27 mouse cellular contexts compared by ENCODE assay signal in genomic region chr2:11231118-11231517, GRCm38 (mm10). TPM values are rescaled to one million over a fixed set of nuclear protein-coding genes. Genes with fewer than 3 reads are reported as not detected.
DNase-seq lines count a peak whose midpoint lies in the region; ATAC-seq lines count a peak whose summit lies in the region.
"Had no signal": no experiment of that assay in that cellular context is flagged by ENCODE, and none has a peak within 500 bp of the region (broad histone marks: within the 10 kb centered on the region; RNA-seq: fewer than 3 reads in every experiment).

No protein-coding gene starts in this region.

- no peak overlapping the region for H3K4me3 ChIP-seq in liver, embryonic 12.5 days
- no peak overlapping the region for H3K4me3 ChIP-seq in hindbrain, embryonic 13.5 days
- H3K4me3 ChIP-seq: embryonic facial prominence, embryonic 13.5 days; erythroblast, embryonic 14.5 days; forebrain, embryonic 12.5 days; forebrain, embryonic 15.5 days; heart, adult 2 months; heart, embryonic 10.5 days; heart, embryonic 13.5 days; hindbrain, embryonic 12.5 days; intestine, embryonic 15.5 days had no signal

- ATAC-seq in liver, embryonic 12.5 days, result 0 out of 2 replicates have a peak, but pooled peaks have one; percentile 17
- peak; percentile 50 for ATAC-seq in megakaryocyte-erythroid progenitor cell, adult 5-6 weeks (replicated peaks; ENCODE audit: low FRiP score, low TSS enrichment, poor library complexity, severe bottlenecking)
- ATAC-seq in hindbrain, embryonic 13.5 days (ENCODE audit: low FRiP score), result no peak
- ATAC-seq: activated CD4-positive, CD25-positive, alpha-beta regulatory T cell, adult 4 months; forebrain, embryonic 15.5 days; hindbrain, embryonic 16.5 days; intestine, embryonic 15.5 days had no signal

- no peaks in the 10 kb centered on the region for H3K36me3 ChIP-seq in liver, embryonic 12.5 days
- H3K36me3 ChIP-seq in hindbrain, embryonic 13.5 days, result no peaks in the 10 kb centered on the region
- H3K36me3 ChIP-seq: embryonic facial prominence, embryonic 13.5 days; forebrain, embryonic 12.5 days; forebrain, embryonic 15.5 days; G1E; heart, embryonic 10.5 days; heart, embryonic 13.5 days; hindbrain, embryonic 12.5 days; intestine, embryonic 15.5 days had no signal

- no peaks in the 10 kb centered on the region for H3K9me3 ChIP-seq in liver, embryonic 12.5 days (replicated peaks)
- H3K9me3 ChIP-seq in hindbrain, embryonic 13.5 days, result no peaks in the 10 kb centered on the region
- H3K9me3 ChIP-seq: embryonic facial prominence, embryonic 13.5 days; forebrain, embryonic 12.5 days; forebrain, embryonic 15.5 days; G1E; heart, embryonic 10.5 days; heart, embryonic 13.5 days; hindbrain, embryonic 12.5 days; intestine, embryonic 15.5 days had no signal

- H3K27ac ChIP-seq in liver, embryonic 12.5 days, result no peak overlapping the region
- H3K27ac ChIP-seq in hindbrain, embryonic 13.5 days, result no peak overlapping the region
- H3K27ac ChIP-seq: embryonic facial prominence, embryonic 13.5 days; forebrain, embryonic 12.5 days; forebrain, embryonic 15.5 days; heart, adult 2 months; heart, embryonic 10.5 days; heart, embryonic 13.5 days; hindbrain, embryonic 12.5 days; intestine, embryonic 15.5 days had no signal

- H3K4me1 ChIP-seq in liver, embryonic 12.5 days, result peaks cover 33% of the 10 kb centered on the region
- no peaks in the 10 kb centered on the region for H3K4me1 ChIP-seq in hindbrain, embryonic 13.5 days (replicated peaks)
- H3K4me1 ChIP-seq: embryonic facial prominence, embryonic 13.5 days; forebrain, embryonic 12.5 days; forebrain, embryonic 15.5 days; heart, embryonic 10.5 days; heart, embryonic 13.5 days; hindbrain, embryonic 12.5 days; intestine, embryonic 15.5 days had no signal

- no peaks in the 10 kb centered on the region for H3K27me3 ChIP-seq in liver, embryonic 12.5 days (replicated peaks)
- H3K27me3 ChIP-seq in hindbrain, embryonic 13.5 days, result no peaks in the 10 kb centered on the region
- H3K27me3 ChIP-seq: CH12.LX; embryonic facial prominence, embryonic 13.5 days; forebrain, embryonic 12.5 days; forebrain, embryonic 15.5 days; heart, embryonic 13.5 days; hindbrain, embryonic 12.5 days; intestine, embryonic 15.5 days had no signal

- H3K4me2 ChIP-seq in liver, embryonic 12.5 days, result no peak overlapping the region
- no peak overlapping the region for H3K4me2 ChIP-seq in hindbrain, embryonic 13.5 days
- H3K4me2 ChIP-seq: embryonic facial prominence, embryonic 13.5 days; forebrain, embryonic 12.5 days; forebrain, embryonic 15.5 days; heart, embryonic 13.5 days; hindbrain, embryonic 12.5 days; intestine, embryonic 15.5 days had no signal

- 19% methylated on average over 3 of the region's 3 CpGs for WGBS in liver, embryonic 12.5 days (ENCODE audit: insufficient replicate concordance)
- 75% methylated on average over 3 of the region's 3 CpGs for WGBS in hindbrain, embryonic 13.5 days

- H3K9ac ChIP-seq in liver, embryonic 12.5 days, result no peak overlapping the region
- H3K9ac ChIP-seq in hindbrain, embryonic 13.5 days, result no peak overlapping the region
- H3K9ac ChIP-seq: embryonic facial prominence, embryonic 13.5 days; forebrain, embryonic 12.5 days; forebrain, embryonic 15.5 days; heart, embryonic 13.5 days; hindbrain, embryonic 12.5 days; intestine, embryonic 15.5 days had no signal

- DNase-seq in liver (no peak), MEL-GATA-1-ER (ENCODE audit: extremely low read depth, low read depth) (peak; percentile 68)
- no peak for DNase-seq in adrenal gland, postnatal 14 days
- DNase-seq: adrenal gland, adult 8-10 months; adrenal gland, postnatal 36 days; B cell, adult 2 months; cerebellum, adult 18-20 months; cerebellum, adult 9-10 months; cerebellum, postnatal 14 days; gastrocnemius, postnatal 25 days; heart, adult 2 months; heart, postnatal 14 days had no signal

RNA-seq across cellular contexts. Expression of gene Prkcq, which starts 59.2 kb away (rescaled TPM):
- polyA plus RNA-seq in liver, embryonic 12.5 days (2016; fragmentation: Nextera tagmentation; extraction: Ambion mirVana), result 8.1 and 9.3 TPM in 2 replicates
- 6.9 and 18.0 TPM in 2 replicates for total RNA-seq in megakaryocyte-erythroid progenitor cell, adult 5-6 weeks (2014; fragmentation: Nextera tagmentation)
- 8.5 and 14.4 TPM in 2 replicates for total RNA-seq in megakaryocyte-erythroid progenitor cell, adult 5-6 weeks (2017)
- total RNA-seq in adrenal gland, postnatal 14 days (2021), result 2.7 and 7.1 TPM in 2 replicates
- 6.6 and 7.2 TPM in 2 replicates for polyA plus RNA-seq in hindbrain, embryonic 13.5 days (2015; fragmentation: Nextera tagmentation; extraction: Ambion mirVana)
- total RNA-seq: CH12.LX had no signal
- polyA plus RNA-seq: erythroblast, embryonic 14.5 days; G1E had no signal
